Mouse (Mus musculus) midbrain, embryonic 11.5 days (tissue): ENCODE data around the gene Tas1r3. TPM values are rescaled to one million over a fixed set of nuclear protein-coding genes. Genes with fewer than 3 reads are reported as not detected.

Experiments
- ATAC-seq: fragments of 200-750 bp; cut with Nextera tagmentation; 2 replicates; pipeline ENCODE4 v1.8.0; 2017; ENCODE audit warnings: moderate TSS enrichment, moderate library complexity; ENCODE audit not compliant: low FRiP score
- DNase-seq: peaks from one replicate; pipeline ENCODE4 v3.0.0; 2015; ENCODE audit warnings: low spot score; ENCODE audit errors: missing footprints
- H3K27ac ChIP-seq: fragments of 300-500 bp; sonication (generic); 2 replicates; pipeline ENCODE4 v1.5.1; 2014; ENCODE audit warnings: low read depth, low read length
- H3K27me3 ChIP-seq: fragments of 300-500 bp; sonication (generic); 2 replicates; pipeline ENCODE4 v1.6.1; 2014; ENCODE audit warnings: mild to moderate bottlenecking, low read length, moderate library complexity, mixed read lengths; ENCODE audit not compliant: control insufficient read depth, insufficient read depth
- H3K36me3 ChIP-seq: fragments of 300-500 bp; sonication (generic); 2 replicates; pipeline ENCODE4 v1.6.1; 2014; ENCODE audit warnings: mild to moderate bottlenecking, low read length, moderate library complexity, mixed read lengths; ENCODE audit not compliant: control insufficient read depth, insufficient read depth
- H3K4me1 ChIP-seq: fragments of 300-500 bp; sonication (generic); 2 replicates; pipeline ENCODE4 v1.6.1; 2014; ENCODE audit warnings: low read length; ENCODE audit not compliant: control insufficient read depth, insufficient read depth
- H3K4me2 ChIP-seq: fragments of 300-500 bp; sonication (generic); 2 replicates; pipeline ENCODE4 v1.6.1; 2014; ENCODE audit warnings: mild to moderate bottlenecking, moderate library complexity
- H3K4me3 ChIP-seq: fragments of 300-500 bp; sonication (generic); 2 replicates; pipeline ENCODE4 v1.5.1; 2014; ENCODE audit warnings: low read depth, low read length
- H3K9ac ChIP-seq: fragments of 300-500 bp; sonication (generic); 2 replicates; pipeline ENCODE4 v1.6.1; 2014; ENCODE audit warnings: low read length
- H3K9me3 ChIP-seq: fragments of 300-500 bp; sonication (generic); 2 replicates; pipeline ENCODE4 v1.6.1; 2016; ENCODE audit warnings: low read length; ENCODE audit not compliant: control insufficient read depth
- WGBS: fragments of 180-500 bp; shearing (Covaris S2); extraction: QIAGEN DNeasy Blood & Tissue Kit; methylation state at CpG from one replicate; pipeline ENCODE4 v1.1.7; 2014; 5-methylcytosine and 5-hydroxymethylcytosine counted together
- polyA plus RNA-seq: library from polyadenylated mRNA; unstranded; fragments of >200 nt; fragmentation: Nextera tagmentation; extraction: Ambion mirVana; gene quantifications from 2 replicates; pipeline ENCODE4 v1.2.1, GENCODE M21; 2014

Gene Tas1r3
- polyA plus RNA-seq, 1 experiment from 2014 or later: 0.34 TPM

DNA sequence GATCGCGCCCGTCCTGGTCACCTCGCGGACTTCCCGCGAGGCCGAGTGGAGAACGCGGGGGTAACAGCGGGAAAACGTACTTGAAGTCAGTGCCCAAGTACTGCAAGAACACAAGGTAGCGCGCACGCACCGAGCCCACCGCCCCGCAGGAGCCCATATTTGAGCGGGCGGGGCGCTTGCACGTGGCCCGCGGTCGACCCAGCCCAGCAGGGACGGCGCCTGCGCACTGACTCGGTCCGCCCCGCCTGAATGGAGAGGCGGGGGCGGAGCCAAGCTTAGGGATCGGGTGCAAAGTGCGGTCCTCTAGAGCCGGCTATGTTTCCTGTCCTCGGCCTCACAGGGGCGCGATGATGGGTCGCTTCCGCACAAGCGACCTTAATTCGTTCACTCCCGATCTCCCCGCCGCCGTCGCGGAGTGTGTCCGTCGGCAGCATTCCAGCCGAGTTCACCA, 28.4 kb upstream of the Tas1r3 start, which contains the start of the genes Pusl1 and Acap3:
Pusl1 (minus strand) TSS at position 231 of the 451 bp plus-strand sequence.
Acap3 (plus strand) TSS at position 272 of the 451 bp plus-strand sequence.
- no peaks in the 10 kb centered on the region for H3K27me3 ChIP-seq
- peak within 1 kb of the TSS; percentile 90 for H3K9ac ChIP-seq
- H3K4me2 ChIP-seq: peak within 1 kb of the TSS; percentile 99
- peak within 1 kb of the TSS; percentile 96 for H3K27ac ChIP-seq
- H3K9me3 ChIP-seq: no peaks in the 10 kb centered on the region
- peak; percentile 91 for ATAC-seq
- peak within 1 kb of the TSS; percentile 92 for H3K4me3 ChIP-seq
- 0% methylated on average over 52 of the region's 52 CpGs for WGBS
- peaks cover 26% of the 10 kb centered on the region for H3K4me1 ChIP-seq
- peak; percentile 100 for DNase-seq
- peaks cover 17% of the 10 kb centered on the region for H3K36me3 ChIP-seq

DNA sequence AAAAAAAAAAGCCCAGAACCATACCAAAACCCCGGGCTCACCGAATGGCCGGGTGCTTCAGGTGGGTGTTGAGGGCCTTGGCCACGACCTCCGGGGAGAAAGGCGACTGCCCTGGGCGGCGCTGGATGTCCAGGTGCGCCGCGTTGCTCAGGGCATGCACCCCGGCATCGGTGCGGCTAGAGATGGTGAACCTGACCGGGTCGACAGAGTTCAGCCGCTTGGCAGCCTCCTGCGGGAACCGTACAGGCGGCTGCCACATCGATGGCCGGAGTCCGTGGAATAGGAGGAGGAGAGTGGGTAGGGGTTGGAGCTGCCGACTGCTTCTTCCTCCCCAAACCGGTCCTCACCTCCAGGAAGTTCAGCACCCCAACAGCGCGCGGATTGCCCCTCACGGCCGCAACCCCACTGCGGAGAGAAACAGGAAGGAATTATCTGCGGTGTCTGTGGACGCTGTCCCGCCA, 27.9 kb upstream of the Tas1r3 start:
- Histone ChIP-seq H3K36me3 (peaks cover 20% of the 10 kb centered on the region), H3K4me2 (peak overlapping the region; percentile 99), H3K27ac (no peak overlapping the region), H3K9me3 (no peaks in the 10 kb centered on the region), H3K9ac (peak overlapping the region; percentile 90), H3K27me3 (no peaks in the 10 kb centered on the region), H3K4me1 (peaks cover 26% of the 10 kb centered on the region), H3K4me3 (peak overlapping the region; percentile 92)
- DNase-seq (no peak), ATAC-seq (no peak; the same call in 1 of the 2 replicates)
- WGBS: under 1% methylated on average over 34 of the region's 34 CpGs

DNA sequence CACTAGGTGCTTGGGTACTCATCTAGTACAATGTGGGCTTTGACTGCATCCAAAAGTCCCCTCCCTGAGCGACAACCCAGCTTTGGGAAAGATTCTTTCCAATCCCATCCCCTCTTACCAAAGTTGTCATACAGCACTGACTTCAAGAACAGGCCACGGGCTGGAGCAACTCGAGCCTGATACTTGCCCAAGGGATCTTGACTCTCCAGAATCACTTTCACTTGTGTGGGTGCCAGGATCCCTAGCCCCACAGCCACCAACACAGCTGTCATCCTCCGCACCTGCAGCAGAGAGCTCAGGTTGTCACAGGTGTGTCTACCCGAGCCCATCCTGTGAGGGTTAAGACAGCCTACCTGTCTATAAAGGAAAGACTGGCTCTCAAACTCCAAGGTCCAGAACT, 26.2 kb upstream of the Tas1r3 start:
- Histone ChIP-seq H3K9ac (no peak overlapping the region), H3K36me3 (peaks cover 27% of the 10 kb centered on the region), H3K27me3 (no peaks in the 10 kb centered on the region), H3K4me3 (no peak overlapping the region), H3K4me2 (no peak overlapping the region), H3K9me3 (no peaks in the 10 kb centered on the region), H3K4me1 (peaks cover 18% of the 10 kb centered on the region), H3K27ac (no peak overlapping the region)
- 88% methylated on average over 5 of the region's 5 CpGs for WGBS
- DNase-seq: no peak
- no peak for ATAC-seq

DNA sequence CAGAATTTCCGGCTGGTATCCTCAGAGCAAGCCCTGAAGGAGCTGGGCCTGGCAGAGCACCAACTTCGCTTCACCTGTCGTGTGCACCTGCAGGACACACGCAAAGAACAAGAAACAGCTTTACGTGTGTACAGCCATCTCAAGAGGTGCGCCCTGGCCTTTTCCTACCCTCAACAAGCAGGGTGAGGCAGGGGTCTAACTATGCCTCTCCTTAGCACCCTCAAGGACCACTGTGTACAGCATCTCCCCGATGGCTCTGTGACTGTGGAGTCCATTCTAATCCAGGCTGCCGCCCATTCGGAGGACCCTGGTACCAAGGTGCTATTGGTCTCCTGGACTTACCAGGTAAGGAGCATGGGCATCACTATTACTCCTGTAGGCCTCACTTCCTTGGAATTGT, 25.0 kb upstream of the Tas1r3 start:
- peaks cover 9% of the 10 kb centered on the region for H3K4me1 ChIP-seq
- ATAC-seq (no peak), DNase-seq (no peak)
- H3K27ac ChIP-seq: no peak overlapping the region
- no peaks in the 10 kb centered on the region for H3K9me3 ChIP-seq
- no peak overlapping the region for H3K4me3 ChIP-seq
- no peak overlapping the region for H3K9ac ChIP-seq
- no peak overlapping the region for H3K4me2 ChIP-seq
- 95% methylated on average over 9 of the region's 9 CpGs for WGBS
- no peaks in the 10 kb centered on the region for H3K27me3 ChIP-seq
- H3K36me3 ChIP-seq: peaks cover 27% of the 10 kb centered on the region

DNA sequence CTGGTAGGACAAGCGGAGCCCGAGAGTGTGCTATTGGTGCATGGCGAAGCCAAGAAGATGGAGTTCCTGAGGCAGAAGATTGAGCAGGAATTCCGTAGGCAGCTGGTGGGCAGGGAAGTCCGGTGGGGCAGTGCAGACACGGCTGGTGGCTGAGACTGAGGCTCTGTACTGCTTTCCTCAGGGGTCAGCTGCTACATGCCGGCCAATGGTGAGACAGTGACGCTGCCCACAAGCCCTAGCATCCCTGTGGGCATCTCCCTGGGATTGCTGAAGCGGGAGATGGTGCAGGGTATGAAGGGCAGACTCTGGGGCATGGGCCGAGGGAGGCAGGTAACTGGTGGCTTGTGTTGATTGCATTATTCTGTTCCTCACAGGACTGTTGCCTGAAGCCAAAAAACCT, 24.5 kb upstream of the Tas1r3 start:
- H3K4me1 ChIP-seq: peaks cover 9% of the 10 kb centered on the region
- no peak overlapping the region for H3K4me2 ChIP-seq
- H3K27me3 ChIP-seq: no peaks in the 10 kb centered on the region
- H3K9me3 ChIP-seq: no peaks in the 10 kb centered on the region
- 91% methylated on average over 10 of the region's 10 CpGs for WGBS
- H3K9ac ChIP-seq: no peak overlapping the region
- H3K27ac ChIP-seq: no peak overlapping the region
- no peak for DNase-seq
- H3K36me3 ChIP-seq: peaks cover 27% of the 10 kb centered on the region
- no peak overlapping the region for H3K4me3 ChIP-seq
- no peak for ATAC-seq

DNA sequence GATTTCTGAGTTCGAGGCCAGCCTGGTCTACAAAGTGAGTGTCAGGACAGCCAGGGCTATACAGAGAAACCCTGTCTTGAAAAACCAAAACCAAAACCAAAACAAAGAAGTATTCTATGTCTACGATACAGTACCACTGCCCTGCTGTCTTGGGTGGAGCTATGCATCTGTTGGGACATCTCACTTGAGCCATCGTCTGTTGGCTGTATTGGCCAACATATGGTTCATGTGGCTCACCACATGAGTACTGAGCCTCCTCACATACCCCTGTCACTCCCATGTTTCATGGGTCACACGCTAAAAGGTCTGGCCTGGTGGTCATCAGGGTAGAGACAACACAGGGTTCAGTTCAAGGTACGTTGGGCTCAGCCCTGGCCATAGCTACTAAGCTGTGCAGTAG, 23.2 kb upstream of the Tas1r3 start:
- Histone ChIP-seq H3K4me3 (no peak overlapping the region), H3K9ac (no peak overlapping the region), H3K9me3 (no peaks in the 10 kb centered on the region), H3K27ac (no peak overlapping the region), H3K36me3 (peaks cover 27% of the 10 kb centered on the region), H3K4me1 (peaks cover 9% of the 10 kb centered on the region), H3K27me3 (no peaks in the 10 kb centered on the region), H3K4me2 (no peak overlapping the region)
- 93% methylated on average over 5 of the region's 5 CpGs for WGBS
- no peak for ATAC-seq
- peak; percentile 59 for DNase-seq

DNA sequence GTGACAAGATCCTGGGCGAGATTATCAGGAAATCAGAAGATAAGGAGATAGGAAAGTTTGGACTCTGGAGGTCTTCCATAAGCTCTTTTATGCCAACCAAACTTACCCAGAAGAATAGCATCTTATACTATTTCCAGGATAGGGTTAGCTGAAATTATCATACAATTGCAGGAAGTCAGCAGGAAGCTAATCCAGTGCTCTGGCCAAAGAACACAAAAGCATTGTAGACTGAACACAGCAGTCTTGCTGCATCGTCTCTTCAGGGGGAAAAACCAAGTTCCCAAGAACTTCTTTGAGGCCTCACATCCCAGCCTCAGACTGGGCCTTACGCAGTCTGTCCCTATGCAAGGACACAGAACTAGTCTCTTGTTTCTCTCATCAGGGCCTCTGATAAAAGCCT, 20.4 kb upstream of the Tas1r3 start:
- no peaks in the 10 kb centered on the region for H3K9me3 ChIP-seq
- no peaks in the 10 kb centered on the region for H3K4me1 ChIP-seq
- WGBS: 89% methylated on average over 3 of the region's 3 CpGs
- no peak overlapping the region for H3K9ac ChIP-seq
- H3K27me3 ChIP-seq: no peaks in the 10 kb centered on the region
- H3K36me3 ChIP-seq: peaks cover 26% of the 10 kb centered on the region
- no peak overlapping the region for H3K27ac ChIP-seq
- DNase-seq: no peak
- no peak overlapping the region for H3K4me3 ChIP-seq
- ATAC-seq: no peak
- no peak overlapping the region for H3K4me2 ChIP-seq

DNA sequence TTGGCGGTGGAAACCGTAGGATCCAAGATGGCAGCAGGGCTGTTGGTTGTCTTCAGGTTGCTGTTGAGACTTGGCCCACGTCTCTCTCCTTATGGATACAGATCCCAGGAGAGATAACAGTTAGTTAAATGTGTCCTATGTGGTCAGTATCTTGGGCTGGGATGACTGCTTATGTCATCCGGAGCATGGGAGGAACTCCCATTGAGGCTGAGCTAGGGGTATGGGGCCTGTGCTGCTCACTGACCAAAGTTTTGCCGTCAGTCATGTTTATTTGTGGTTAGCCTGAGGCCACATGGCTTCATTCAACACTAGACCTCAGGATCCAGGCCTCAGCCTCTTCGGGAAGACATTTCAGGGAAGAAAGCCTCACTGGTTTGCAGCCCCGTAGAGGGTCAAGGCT, 8.2 kb upstream of the Tas1r3 start:
- Histone ChIP-seq H3K27me3 (no peaks in the 10 kb centered on the region), H3K36me3 (peaks cover 19% of the 10 kb centered on the region), H3K9me3 (no peaks in the 10 kb centered on the region), H3K4me1 (peaks cover 11% of the 10 kb centered on the region), H3K4me3 (no peak overlapping the region), H3K4me2 (no peak overlapping the region), H3K9ac (no peak overlapping the region), H3K27ac (no peak overlapping the region)
- 95% methylated on average over 7 of the region's 7 CpGs for WGBS
- DNase-seq (no peak), ATAC-seq (no peak)

DNA sequence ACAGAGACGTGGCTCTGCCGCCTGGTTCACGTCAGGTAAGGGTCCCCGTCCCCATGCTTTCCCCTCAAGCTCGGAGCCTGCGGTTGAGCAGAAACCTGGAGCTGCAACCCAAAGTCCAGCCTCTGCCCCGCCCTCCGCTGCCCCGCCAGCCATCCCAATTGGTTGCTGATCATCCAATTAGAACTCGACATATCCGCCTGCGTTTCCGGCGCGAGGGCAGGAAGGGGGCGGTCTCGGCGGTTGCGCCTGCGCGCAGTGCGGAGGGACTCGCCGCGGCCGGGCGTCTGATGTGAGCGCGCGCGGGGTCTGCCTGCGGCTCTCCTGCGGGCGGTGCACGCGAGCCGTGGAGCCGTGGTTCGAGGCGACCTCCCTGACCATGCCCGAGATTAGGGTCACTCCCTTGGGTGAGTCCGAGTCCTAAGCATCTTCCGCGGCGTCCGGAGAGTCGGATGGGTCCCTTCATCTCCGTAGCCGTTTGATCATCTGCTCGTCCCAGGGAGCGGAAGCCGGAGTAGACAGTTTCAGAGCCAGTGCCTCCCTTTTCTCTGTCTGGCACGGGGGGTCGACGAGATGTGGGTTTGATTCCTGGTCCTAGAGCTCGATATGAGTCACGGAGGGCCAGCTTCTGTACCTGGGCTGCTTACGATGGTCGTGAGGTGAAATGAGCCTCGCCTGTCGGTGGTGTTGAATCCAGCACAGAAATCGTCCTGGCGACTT, 6.3 kb upstream of the Tas1r3 start, which contains the start of the genes Cptp and Ints11:
Cptp (minus strand) TSS at position 124 of the 717 bp plus-strand sequence.
Ints11 (plus strand) TSS at position 230 of the 717 bp plus-strand sequence.
- H3K27me3 ChIP-seq: no peaks in the 10 kb centered on the region
- H3K4me2 ChIP-seq: peak within 1 kb of the TSS; percentile 98
- ATAC-seq: peak; percentile 97
- peak within 1 kb of the TSS; percentile 88 for H3K9ac ChIP-seq
- under 1% methylated on average over 63 of the region's 63 CpGs for WGBS
- peaks cover 11% of the 10 kb centered on the region for H3K4me1 ChIP-seq
- no peaks in the 10 kb centered on the region for H3K9me3 ChIP-seq
- peak; percentile 99 for DNase-seq
- peak within 1 kb of the TSS; percentile 81 for H3K4me3 ChIP-seq
- peak within 1 kb of the TSS; percentile 35; the same call in 1 of the 2 replicates for H3K27ac ChIP-seq
- peaks cover 13% of the 10 kb centered on the region for H3K36me3 ChIP-seq
